Mouse (Mus musculus) left cerebral cortex, postnatal 10 days (tissue): ENCODE data around the gene Qk. TPM values are rescaled to one million over a fixed set of nuclear protein-coding genes. Genes with fewer than 3 reads are reported as not detected.

ENCODE experiments used
- DNase-seq, 2 experiments: peaks; one replicate each; pipeline ENCODE4 v3.0.0; 2021 to 2022; ENCODE audit warnings: low spot score in 2 of 2, mixed read lengths in 1 of 2; ENCODE audit errors: extremely low spot score in 1 of 2
- intact Hi-C: fragments of 180-260 bp; cut with DNase I; formaldehyde crosslinking; loops from one replicate; pipeline ENCODE4 v1.15.1; 2025
- total RNA-seq, 2 experiments: library from RNA; stranded (reverse); gene quantifications; 2 replicates each; pipeline ENCODE4 v1.2.3; 2021

The Qk gene
- total RNA-seq, 2 experiments from 2014 or later = 295 to 297 TPM

DNA sequence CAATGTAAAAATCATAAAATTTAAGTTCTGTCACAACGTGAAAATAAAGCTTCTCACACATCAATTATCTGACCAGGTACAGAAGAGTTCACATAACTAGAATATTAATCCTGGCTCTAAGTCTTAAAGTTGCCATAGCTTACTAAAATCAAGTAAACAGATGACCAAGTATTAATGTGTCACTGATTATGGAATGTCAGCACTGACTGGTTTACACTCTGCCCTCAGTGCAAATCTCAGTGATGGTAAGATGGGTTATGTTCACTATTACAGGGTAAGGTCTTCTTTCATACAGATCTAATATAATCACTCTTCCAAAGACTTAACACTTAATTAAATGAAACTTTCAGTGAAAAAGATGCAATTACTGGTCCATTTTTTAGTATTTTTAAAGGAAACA, 20.3 kb downstream of the Qk start:
- intact Hi-C loops = no loop called here
- no peak for DNase-seq

DNA sequence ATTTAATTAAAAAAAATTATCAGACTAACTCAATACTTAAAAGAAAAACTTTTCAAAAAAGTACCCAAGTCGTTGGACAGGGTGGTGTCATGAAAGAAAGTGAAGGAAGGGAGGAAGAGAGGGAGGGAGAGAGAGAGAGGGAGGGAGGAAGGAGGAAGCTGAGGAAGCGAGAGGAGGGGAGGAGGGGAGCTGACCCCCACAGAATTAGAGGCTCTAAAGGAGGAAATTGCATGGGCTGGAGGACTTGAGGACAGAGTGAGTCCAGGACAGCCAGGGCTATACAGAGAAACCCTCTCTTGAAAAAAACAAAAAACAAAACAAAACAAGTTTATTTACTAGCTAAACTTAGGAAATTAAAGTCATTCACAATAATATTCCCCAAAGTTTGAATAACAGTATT, 27.1 kb downstream of the Qk start:
- intact Hi-C loops = no loop called here
- DNase-seq = no peak

DNA sequence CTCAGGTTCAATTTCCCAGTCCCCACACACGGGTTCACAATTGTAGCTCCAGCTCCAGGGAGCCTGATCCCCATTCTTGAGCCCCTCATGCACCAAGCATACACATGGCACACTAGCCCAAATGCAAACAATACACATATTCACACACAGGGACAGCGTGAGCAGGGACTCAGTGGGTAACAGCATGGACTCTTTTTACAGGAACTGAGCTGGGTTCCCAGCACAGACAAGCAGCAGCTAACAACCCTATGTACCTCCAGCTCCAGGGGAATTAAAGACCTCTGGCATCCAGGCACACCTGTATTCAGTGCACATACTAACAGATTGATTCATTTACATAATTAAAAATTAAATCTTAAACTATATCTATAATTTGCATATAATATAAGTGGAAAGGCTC, 34.9 kb downstream of the Qk start:
- intact Hi-C loops = no loop called here
- no peak for DNase-seq

DNA sequence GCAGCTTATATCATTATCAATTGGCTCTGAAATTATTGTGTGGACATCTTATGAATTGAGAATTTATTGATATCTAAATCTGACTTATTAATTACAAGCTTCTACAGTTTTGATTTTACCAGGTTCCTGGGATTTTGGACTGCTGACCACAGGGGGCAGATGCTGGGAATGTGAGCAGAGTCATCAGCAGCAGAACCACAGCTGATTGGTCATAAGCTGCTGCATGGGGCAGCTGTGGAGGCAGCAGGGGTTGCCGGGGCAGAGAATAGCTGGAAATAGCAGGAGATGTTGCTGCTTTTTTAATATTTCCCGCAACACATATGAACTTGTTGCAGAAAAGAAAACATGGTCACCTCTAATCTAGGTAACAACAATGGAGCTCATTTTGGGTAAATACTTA, 40.1 kb downstream of the Qk start:
- intact Hi-C loops = no loop called here
- DNase-seq = no peak

DNA sequence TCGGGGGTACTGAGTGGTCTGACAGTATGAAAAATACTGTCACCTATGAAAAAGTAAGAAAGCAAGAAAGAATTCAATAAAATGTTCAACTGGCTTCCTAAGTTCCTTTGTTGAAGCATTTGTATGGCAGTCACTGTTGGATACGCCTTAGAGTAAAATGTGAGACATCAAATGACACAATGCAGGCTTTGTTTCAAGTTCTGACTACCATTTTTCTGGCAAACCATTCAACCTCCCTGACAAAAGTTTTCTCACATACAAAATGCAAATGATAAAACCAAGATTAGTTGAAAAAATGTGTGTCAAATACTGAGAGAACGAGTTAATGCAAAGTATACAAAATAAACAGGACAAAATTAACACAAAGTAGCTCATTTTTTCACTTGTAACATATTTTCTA, 50.1 kb downstream of the Qk start:
- intact Hi-C loops = no loop called here
- no peak for DNase-seq

DNA sequence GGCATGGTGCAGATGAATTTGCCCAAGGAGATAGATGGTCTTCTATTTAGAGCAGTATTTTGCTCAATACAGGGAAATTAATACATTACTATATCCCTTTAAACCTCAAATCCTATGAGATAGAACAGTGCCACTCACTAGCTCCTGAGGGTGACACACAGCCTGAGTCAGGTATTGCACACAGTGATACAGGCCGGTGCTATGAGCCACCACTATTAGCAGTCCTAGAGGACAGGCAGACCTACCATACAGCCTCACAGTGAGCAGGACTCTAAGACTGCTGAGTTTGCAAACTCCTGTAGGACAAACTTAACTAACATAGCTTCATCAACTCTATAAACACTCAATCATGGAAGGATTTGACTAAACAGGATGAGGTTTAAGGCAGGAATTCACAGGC, 51.2 kb downstream of the Qk start:
- intact Hi-C loops = no loop called here
- DNase-seq = no peak

DNA sequence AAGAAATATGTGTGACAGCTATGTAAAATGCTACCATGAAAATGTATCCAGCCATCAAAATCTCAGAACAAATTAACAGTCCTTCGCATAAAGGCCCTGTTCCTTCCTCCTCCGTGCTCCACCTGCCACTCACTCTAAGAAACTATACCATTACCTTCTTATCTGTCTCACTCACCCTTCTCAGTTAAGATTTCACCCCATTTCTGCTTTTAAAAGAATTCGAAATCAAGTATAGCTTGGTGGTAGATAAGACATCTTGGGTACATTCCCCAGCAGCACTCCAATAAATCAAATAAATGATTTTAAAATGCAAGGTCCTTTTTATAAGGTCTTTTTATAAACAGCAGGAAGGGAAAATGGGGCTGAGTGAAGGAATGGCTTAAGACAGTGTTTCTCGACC, 53.4 kb downstream of the Qk start:
- intact Hi-C loops = no loop called here
- no peak for DNase-seq

DNA sequence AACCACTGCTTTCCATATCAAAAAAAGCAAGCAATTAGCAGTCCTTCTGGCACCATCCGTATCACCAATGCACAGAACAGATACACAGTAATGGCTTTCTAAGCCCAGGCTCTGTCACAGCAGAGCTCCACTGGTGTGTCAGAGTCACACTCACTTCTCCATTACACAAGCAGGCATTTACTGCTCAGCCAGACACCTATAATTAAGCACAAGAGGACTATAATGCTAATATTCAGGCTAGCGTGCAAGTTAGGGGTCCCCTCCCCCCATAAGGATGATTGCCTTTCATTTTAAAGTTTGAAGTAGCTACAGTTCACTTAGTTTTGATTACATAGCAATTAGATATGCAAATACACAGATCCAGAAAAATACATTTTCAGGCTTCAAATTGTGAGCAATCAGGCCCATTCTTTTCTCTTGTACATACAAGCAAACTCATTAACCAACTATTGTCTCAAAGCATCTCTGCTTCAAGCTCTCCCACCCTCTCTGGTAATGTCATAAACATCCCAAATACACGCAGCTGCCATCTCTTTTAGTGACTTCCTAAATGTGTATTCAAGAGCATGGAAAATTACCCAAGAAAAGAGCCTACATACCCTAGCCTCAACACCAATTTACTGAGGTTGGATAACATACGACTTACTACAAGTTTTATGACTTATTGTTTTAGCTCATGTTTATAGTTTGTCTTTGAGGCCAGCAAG, 68.2 kb downstream of the Qk start:
- intact Hi-C loops = no loop called here
- no peak for DNase-seq

DNA sequence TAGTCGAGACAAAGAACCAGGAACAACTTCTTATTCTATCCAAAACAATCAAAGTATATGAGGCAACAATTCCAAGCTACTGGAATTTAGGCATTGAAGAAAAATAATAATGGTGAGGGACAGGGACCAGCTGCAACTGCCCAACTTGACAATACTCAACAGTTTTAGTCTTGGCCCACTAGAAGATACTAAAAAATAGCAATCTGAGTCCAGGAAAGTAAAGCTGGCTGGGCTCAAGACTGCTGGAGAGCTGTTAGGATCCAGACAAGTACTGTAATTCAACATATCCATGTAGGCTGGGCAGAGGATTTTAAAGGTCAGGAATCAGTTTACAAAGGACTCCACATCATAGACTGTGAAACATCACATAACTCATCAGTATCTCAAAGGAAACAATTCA, 79.6 kb downstream of the Qk start:
- no peak for DNase-seq
- intact Hi-C loops = no loop called here

DNA sequence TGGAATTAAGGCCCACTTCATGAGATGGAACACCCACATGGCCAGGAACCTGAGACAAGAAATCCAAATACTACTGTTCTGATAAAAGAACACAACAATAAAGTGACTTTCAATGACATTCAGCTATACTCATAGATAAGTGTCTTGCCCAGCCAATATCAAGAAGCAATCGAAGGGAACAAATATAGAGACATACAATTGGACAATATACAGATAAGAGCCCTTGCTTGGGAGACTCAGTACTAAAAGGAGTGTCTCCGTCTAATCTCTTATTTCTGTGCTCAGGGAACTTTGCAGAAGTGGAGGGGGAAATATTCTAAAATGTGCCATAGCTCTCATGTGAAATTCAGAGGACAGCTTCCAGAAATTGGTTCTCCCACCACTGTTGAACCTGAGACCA, 83.1 kb downstream of the Qk start:
- intact Hi-C loops = no loop called here
- DNase-seq = no peak

DNA sequence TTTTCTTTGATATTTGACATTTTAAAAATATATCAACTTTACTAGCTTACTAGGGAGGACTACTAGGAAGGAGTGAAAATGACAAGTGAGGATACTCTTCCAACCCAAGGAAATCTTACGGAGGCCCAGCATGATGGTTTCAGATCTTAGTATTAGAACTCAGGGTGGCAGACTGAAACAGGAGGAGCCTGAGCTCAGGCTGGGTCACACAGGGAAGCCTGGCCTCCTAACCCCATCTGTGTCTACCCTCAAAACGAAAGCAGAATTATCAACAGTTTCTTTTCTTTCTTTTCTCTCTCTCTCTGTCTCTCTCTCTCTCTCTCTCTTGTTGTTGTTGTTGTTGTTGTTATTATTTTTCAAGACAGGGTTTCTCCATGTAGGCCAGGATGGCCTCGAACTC, 87.2 kb downstream of the Qk start:
- no peak for DNase-seq
- intact Hi-C loops = no loop called here

DNA sequence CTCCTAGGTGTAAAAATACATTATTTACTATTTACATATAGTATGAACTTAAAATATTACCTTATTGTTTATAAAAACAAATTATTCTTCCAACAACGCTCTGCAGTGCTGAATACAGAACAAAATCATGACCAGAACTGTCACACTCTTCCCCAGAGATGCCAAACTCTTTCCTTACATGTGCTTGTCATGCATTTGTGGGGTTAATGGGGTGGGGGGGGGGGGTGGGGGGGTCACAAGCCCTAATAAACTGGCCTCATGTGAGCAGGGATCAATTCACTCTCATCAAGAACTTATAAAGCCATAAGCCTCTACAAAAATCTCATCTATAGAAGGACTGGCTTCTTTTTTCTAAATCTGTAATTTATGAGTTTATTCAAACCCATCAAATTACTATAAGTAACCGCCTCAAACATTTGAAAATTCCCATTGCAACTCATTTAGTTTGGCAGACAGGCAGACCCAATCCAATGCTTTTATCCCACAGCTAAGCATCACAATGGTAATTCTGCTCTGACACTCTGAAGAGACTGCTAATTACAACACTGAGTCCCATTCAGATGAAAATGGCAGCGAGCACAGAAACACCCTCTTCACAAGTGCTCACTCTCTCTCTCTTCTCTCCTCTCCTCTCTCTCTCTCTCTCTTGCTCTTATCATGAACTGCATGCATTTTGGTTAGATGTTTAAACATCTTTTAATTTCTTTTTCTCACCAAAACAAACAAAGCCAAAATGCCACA, 91.7 kb downstream of the Qk start:
- DNase-seq = no peak
- intact Hi-C loops = no loop called here

DNA sequence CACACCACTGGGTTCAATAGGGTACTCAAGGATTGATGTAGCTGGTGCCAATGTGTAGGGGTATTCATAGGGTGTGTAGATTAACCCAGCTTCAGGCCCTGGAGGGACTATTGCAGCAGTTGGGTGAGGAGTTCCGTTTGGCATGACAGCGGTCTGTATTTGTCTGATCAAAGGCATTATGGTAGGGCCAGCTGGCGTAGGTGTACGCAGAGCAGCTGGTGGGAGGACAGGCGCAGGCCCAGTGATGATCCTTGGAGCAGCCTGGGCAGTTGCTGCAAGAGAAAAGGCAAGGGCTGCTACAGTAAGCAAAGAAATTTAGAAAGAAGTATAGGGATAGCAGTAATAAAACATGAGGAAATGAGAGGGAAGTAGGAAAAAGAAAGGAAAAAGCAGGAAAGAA, 103.5 kb downstream of the Qk start:
- DNase-seq = no peak
- intact Hi-C loops = no loop called here

DNA sequence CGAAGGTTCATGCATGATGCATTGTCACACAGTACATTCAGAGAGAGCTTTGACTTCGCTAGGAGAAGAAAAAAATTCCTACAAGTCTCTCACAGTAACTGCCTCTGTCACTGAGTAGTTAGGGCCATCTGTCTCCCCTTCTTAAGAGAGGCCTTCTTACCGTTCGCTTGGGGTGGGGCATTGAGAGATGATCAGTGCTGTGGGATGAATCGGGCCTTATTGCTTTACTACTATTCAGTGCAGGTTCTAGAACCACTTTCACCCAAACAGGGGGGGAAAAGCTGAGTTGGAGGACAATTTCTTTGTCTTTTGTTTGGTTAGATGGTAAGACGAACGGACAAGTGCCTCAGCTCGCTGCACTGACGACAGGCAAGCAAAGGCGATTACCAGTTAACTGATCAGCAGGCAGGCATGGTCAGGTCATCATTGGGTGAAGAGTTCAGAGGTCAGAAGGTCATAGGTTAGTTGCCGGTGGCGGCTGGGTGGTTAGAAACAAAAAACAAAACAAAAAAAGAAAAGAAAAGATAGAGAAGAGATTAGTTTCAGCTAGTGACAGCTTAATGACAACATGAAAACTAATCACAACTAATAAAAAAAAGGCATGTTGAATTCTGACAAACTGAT, 110.4 kb downstream of the Qk start:
- intact Hi-C loops = no loop called here
- DNase-seq = no peak

DNA sequence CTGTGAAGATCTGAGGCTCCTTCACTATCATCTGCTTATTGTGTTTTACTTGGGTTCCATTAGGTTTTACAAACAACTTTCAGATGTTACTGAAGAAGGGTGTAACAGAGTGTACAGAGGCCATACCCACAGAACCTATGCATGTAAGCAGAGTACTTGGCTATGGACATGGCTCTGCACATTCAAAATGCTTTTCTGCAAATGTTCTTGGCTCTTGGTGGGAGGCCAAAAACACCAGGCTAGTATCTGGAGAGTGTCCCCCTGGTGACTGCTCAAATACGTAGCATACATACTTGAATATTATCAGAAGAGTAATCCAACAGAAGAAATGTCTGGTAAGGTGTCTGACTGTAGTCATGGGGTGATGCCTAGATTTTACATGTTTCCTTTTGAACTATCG, 121.0 kb downstream of the Qk start:
- intact Hi-C loops = no loop called here
- no peak for DNase-seq

DNA sequence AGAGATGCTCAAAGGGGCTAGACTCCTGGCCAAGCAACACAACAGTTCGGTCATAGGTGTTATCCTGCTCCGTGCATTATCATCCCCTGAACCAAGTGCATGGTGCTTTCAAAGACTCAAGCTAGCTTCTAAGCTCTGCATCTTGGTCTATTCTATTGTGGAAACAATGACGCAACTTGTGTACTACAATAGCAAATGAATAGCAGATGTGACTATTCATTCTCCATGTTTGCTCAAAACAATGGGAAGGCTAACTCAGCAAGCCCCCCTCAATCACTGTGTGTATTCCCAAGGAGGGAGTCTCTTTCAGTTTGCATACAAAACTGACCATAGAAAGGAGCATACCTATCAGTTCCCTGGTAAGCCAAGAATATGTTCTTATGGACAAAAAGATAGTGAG, 121.4 kb downstream of the Qk start:
- no peak for DNase-seq
- intact Hi-C loops = no loop called here

DNA sequence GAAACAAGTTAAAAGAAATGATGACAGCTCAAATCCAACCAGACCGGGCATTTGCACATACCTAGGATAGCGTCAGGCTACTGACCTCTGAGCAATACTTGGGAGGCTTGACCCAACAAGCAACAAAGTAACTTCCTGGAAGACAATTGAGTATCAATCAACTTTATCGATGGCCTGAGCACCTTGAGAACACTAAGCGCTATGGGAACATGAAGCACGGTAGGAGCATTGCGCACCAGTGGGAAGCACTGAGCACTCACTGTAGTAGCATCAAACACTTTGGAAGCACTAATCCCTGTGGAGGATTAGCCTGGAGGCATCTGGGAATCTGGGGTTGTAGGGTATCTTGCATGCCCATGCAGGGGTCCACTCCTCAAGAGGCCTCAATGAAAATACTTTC, 124.0 kb downstream of the Qk start:
- intact Hi-C loops = no loop called here

DNA sequence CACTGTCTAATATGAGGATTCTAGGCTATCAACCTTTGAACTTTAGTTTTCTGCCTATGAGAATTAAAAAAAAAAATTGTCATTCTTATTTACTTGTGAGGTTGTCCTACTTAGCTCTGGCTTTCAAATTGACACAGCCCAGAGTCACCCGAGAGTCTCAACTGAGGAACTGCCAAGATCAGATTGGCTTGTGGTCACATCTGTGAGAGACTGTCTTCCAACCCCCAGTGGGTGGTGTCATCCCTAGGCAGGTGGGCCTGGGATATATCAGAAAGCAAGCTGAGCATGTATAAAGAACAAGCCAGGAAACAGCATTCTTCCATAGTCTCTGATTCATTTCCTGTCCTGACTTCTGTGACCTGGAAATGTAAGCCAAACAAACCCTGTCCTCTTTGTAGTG, 128.8 kb downstream of the Qk start:
- no peak for DNase-seq
- intact Hi-C loops = no loop called here

More for the DNA sequence above, 124.0 kb downstream of the Qk start:
- DNase-seq = no peak

DNA sequence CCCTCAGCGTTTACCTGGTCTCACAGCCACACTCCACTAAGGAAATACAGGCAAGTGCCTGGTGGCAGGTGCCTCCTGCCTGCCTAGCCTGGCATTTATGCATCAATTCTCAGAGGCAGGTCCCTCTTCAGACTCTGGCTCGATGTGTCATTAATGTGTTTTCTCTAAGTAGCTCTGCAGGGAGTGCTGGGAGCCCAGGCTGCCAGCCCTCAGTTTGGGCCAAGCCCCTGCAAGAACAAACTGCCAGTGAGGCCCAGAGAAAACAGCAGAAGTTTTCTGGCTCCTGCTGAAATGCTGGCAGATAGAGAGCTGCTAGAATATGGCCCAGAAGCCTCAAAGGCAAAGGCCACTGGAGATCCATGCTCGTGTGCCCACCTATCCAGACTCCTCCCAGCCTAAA, 131.2 kb downstream of the Qk start:
- intact Hi-C loops = no loop called here
- no peak for DNase-seq

DNA sequence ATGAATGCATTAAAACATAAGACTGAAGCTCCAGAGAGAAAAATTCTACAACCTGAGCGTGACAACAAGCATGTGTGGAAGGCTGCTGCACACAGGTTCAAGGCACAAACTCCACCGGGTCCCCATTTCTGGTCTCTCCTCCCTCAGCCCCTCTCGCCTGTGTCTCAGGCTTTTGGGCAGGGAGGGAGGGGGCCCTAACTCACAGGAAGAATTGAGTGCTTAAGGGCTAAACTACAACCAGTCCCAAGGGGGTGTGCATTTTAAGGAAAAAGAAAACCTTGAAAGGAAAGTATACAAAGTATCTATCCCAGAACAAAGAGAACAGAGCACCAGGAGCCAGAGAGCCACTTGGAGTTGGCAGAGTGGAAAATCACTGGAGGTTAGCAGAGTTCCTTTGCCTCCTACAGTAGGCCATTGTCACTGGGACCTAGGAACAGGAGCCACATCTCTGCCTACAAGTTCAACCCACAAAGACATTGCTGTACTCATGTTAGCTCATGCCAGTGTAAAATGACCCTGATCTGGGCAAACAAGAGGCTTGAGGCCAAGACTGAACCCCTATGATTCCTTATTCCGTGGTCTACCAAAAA, 132.1 kb downstream of the Qk start:
- intact Hi-C loops = no loop called here
- DNase-seq = no peak
